Comparison of ENCODE assay signal across 9 mouse cellular contexts in genomic region chr6:92521526-92522075, GRCm38 (mm10).
A peak's percentile ranks its signal among the peaks of the same experiment; 100 is the strongest.
DNase-seq lines count a peak whose midpoint lies in the region; ATAC-seq and TF ChIP-seq lines count a peak whose summit lies in the region.
"Had no signal": no experiment of that assay in that cellular context is flagged by ENCODE, and none has a peak within 500 bp of the region (broad histone marks: within the 10 kb centered on the region; RNA-seq: fewer than 3 reads in every experiment).

No protein-coding gene starts in this region.

- no peaks in the 10 kb centered on the region for H3K27me3 ChIP-seq in hindbrain, embryonic 13.5 days
- H3K27me3 ChIP-seq in hindbrain, embryonic 11.5 days (ENCODE audit: control insufficient read depth, insufficient read depth, low read length), result no peaks in the 10 kb centered on the region

- H3K4me1 ChIP-seq in hindbrain, embryonic 13.5 days (replicated peaks), result peaks cover 16% of the 10 kb centered on the region
- no peaks in the 10 kb centered on the region for H3K4me1 ChIP-seq in hindbrain, embryonic 11.5 days (replicated peaks; ENCODE audit: control insufficient read depth, insufficient read depth, low read length)

- H3K27ac ChIP-seq in hindbrain, embryonic 13.5 days, result 0 out of 2 replicates have a peak overlapping the region, but pooled peaks have one; percentile 23
- H3K27ac ChIP-seq in hindbrain, embryonic 11.5 days (ENCODE audit: low read depth, low read length), result no peak overlapping the region
- peak overlapping the region; percentile 64 for H3K27ac ChIP-seq in layer of hippocampus, adult 2 months
- H3K27ac ChIP-seq: liver, embryonic 14.5 days had no signal

- H3K9me3 ChIP-seq in hindbrain, embryonic 13.5 days, result no peaks in the 10 kb centered on the region
- H3K9me3 ChIP-seq in hindbrain, embryonic 11.5 days (ENCODE audit: control insufficient read depth, low read length), result no peaks in the 10 kb centered on the region

- 75% methylated on average over 7 of the region's 7 CpGs for WGBS in hindbrain, embryonic 13.5 days
- 79% methylated on average over 7 of the region's 7 CpGs for WGBS in hindbrain, embryonic 11.5 days

- no peak for ATAC-seq in hindbrain, embryonic 13.5 days (ENCODE audit: low FRiP score)
- no peak for ATAC-seq in hindbrain, embryonic 11.5 days (ENCODE audit: low FRiP score)

- H3K4me3 ChIP-seq in hindbrain, embryonic 13.5 days, result no peak overlapping the region
- no peak overlapping the region for H3K4me3 ChIP-seq in hindbrain, embryonic 11.5 days (ENCODE audit: low read depth, low read length)
- peak overlapping the region; percentile 24; the same call in 1 of the 2 replicates for H3K4me3 ChIP-seq in layer of hippocampus, adult 2 months

- no peak for TF ChIP-seq CTCF in layer of hippocampus, adult 2 months (conservative IDR thresholded peaks at IDR 0.05)

- no peak for DNase-seq in hindbrain, embryonic 11.5 days (ENCODE audit: low spot score)
- peak; percentile 59 for DNase-seq in adrenal gland, postnatal 25 days
- peak; percentile 51 to 52 for DNase-seq in frontal cortex, postnatal 14 days (ENCODE audit: low spot score in 2 of 2)
- DNase-seq in layer of hippocampus, adult 2 months (ENCODE audit: low spot score in 2 of 2), result peak; percentile 87 to 90
- DNase-seq in ovary, postnatal 36 days (ENCODE audit: low spot score), result peak; percentile 42
- no peak for DNase-seq in thymus, postnatal 0 days (ENCODE audit: low spot score)
- DNase-seq in embryo, embryonic 9.5 days (ENCODE audit: extremely low spot score), result no peak

- H3K36me3 ChIP-seq in hindbrain, embryonic 13.5 days, result no peaks in the 10 kb centered on the region
- H3K36me3 ChIP-seq in hindbrain, embryonic 11.5 days (ENCODE audit: control insufficient read depth, insufficient read depth, low read length), result no peaks in the 10 kb centered on the region

- no peak overlapping the region for H3K4me2 ChIP-seq in hindbrain, embryonic 13.5 days
- no peak overlapping the region for H3K4me2 ChIP-seq in hindbrain, embryonic 11.5 days (replicated peaks; ENCODE audit: low read depth, low read length)

- H3K9ac ChIP-seq in hindbrain, embryonic 13.5 days, result no peak overlapping the region
- H3K9ac ChIP-seq in hindbrain, embryonic 11.5 days (ENCODE audit: low read depth, low read length), result no peak overlapping the region
- H3K9ac ChIP-seq: liver, embryonic 14.5 days had no signal

Comparison
In these comparisons a context has a peak if more than half of its experiments do, and no peak if none do; other contexts are left out.
1. DNase-seq: peak in adrenal gland, postnatal 25 days (single experiment), frontal cortex, postnatal 14 days (2 of 2), layer of hippocampus, adult 2 months (2 of 2) and ovary, postnatal 36 days (single experiment); none in hindbrain, embryonic 11.5 days (single experiment), thymus, postnatal 0 days (single experiment) and embryo, embryonic 9.5 days (single experiment).